Mouse (Mus musculus) urinary bladder, adult 18-20 months (tissue): ENCODE data around the gene Nptxr.

Experiments used
- DNase-seq, 2 experiments: peaks; one replicate each; pipeline ENCODE4 v3.0.0; 2022; ENCODE audit warnings: low spot score in 2 of 2, mixed read lengths in 2 of 2

Gene Nptxr

DNA sequence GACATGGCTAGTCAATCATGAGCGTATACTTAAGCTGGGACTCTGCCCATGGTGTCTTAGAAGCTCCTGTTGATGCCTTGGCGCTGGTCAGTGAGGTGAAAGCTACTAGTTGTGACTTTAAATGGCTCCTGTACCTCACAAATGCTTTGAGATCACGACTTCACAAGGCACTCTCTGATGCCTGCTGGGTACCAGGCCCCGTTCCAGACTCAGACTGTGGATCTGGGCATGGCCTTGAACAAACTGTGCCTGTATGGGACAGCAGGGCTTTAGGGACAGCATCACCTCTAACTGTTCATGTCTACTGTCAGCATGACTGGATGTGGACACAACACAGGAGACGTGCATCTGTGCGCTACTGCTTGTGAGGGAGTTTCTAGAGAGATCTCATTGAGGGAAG is 13.7 kb downstream of the Nptxr start:
- no peak for DNase-seq

- DNase-seq, result no peak
Measured at GRCm38 (mm10) chr15:79790111-79790510, 14.5 kb downstream of the Nptxr start.

GRCm38 (mm10) chr15:79787815-79788214 is 16.8 kb downstream of the Nptxr start:
- no peak for DNase-seq

- DNase-seq, result no peak
Measured at GRCm38 (mm10) chr15:79785056-79785455, 19.5 kb downstream of the Nptxr start.

DNA sequence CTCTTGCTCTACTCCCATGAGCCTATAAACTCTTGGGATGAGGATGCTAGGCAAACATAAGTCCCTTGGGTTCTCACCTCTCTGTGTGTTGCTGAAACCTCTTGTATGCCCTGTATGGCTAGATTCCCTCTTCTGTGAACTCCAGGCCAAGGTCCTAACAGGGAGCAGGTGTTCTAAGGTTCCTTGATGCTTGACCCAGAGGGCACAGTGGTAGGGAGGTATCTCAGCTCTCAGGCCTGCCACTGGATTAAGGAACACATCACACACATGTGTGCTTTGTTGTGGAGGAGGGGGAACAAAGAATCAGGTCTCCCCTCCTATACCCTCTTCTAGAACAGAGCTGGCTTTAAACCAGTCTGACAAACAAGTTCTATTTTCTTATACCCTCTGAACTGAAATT is 26.8 kb downstream of the Nptxr start, which contains the start of gene Dnal4:
Gene Dnal4 (minus strand): TSS at position 101 of the 400 bp plus-strand sequence.
- DNase-seq, result no peak

DNA sequence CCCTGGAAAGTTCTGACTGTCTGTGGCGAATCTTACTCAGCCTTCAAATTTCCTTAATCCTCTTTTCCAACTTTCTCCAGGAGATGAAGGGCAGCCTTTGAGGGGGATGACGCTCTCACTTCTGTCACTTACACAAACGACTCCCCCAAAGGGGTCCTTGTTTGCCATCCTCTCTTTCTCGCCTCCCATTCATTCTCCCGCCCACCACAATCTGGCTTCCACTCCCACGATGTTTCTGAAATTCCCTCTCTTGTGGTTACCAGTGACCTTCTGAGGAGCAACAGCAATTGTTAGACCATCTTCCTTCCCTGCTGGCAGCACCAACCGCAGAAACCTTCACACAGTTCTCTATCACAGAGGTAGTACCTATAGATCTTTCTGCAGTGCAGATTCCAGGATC is 28.9 kb downstream of the Nptxr start:
- no peak for DNase-seq

- DNase-seq, result peak; percentile 92 to 93
Measured at GRCm38 (mm10) chr15:79774117-79775027, 30.2 kb downstream of the Nptxr start.

DNA sequence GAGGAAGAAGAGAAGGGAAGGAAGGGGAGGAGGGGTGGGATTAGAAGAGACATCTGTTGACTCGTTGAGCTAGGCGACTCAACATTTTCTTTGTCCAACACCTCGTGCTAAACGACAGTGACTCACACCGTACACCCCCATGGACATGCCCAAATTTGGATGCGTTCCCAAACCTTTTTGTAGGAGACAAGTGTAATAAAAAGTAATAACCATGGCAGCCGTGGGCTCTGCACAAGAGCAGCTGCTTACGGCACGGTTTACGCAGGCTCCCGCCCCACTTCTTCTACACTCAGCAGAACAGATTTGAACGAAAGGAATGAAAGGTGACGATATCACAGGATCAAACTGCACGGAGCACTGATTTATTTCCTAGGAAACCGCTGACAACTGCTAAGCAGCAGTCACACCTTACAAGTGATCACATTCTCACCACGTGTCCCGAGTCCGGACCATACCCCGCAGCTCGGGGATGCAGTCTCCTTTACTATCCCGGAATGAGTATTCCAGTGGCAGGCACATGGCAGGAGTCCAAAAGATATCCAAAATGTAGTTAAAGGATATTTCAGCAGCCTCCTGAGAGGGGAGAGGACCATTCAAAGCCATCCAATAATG is 33.8 kb downstream of the Nptxr start:
- no peak for DNase-seq

GRCm38 (mm10) chr15:79768302-79768701 is 36.3 kb downstream of the Nptxr start:
- DNase-seq, result no peak

GRCm38 (mm10) chr15:79767327-79767961 is 37.1 kb downstream of the Nptxr start:
- no peak for DNase-seq

- DNase-seq, result no peak
Measured at GRCm38 (mm10) chr15:79766586-79767071, 37.9 kb downstream of the Nptxr start.

- DNase-seq, result no peak
Measured at GRCm38 (mm10) chr15:79766168-79766567, 38.4 kb downstream of the Nptxr start.

DNA sequence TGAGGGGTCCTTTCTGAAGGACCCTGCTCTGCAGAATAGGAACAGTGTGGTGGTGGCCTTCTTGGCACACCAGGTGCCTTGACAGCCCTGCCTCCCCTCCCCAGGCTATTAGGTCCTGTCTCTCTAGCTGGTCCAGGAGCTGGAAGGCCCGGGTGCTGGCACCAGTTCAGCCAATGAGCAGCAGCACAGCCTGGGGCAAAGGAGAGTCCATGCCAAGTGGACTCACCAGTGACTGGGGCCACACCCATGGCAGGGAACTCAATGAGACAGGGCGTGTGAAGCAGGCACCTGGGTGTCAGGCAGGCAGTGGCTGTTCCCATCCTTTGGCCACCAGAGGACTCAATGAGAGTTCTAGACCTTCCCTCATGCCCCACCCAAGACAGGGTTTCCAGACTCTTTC is 39.2 kb downstream of the Nptxr start:
- no peak for DNase-seq

DNA sequence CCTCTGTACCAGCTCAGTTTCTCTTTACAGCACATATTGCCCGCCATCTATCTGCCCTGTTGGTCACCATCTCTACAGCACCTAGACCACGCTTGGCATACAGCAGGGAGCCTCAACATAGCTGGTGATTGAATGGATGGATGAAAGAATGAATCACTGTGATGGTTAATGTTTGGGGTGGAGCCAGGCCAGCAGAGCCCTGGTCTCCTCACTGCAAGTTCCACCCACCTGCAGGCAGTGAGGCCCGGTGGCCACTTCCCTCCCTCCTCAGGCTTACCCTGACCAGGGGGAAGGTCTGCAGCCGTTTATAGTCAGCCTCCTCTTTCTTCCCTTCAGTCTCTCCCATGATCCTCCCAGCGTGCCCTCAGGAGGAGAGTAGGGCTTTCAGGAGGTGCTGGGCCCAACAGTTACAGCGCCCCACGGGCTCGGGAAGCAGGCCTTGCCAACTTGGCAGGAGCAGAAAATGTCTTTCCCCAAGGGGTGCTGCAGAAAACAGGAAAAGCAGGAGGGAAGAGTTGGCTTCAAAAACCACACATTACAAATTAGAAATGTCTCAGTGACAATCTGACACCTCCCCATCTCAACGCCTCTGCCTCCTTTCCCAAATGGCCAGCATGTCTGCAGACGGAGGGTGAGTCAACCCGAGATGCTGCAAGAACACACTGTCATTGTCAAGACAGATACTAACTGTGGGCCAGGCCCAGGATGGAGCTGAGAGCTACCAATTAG is 39.9 kb downstream of the Nptxr start:
- no peak for DNase-seq

DNA sequence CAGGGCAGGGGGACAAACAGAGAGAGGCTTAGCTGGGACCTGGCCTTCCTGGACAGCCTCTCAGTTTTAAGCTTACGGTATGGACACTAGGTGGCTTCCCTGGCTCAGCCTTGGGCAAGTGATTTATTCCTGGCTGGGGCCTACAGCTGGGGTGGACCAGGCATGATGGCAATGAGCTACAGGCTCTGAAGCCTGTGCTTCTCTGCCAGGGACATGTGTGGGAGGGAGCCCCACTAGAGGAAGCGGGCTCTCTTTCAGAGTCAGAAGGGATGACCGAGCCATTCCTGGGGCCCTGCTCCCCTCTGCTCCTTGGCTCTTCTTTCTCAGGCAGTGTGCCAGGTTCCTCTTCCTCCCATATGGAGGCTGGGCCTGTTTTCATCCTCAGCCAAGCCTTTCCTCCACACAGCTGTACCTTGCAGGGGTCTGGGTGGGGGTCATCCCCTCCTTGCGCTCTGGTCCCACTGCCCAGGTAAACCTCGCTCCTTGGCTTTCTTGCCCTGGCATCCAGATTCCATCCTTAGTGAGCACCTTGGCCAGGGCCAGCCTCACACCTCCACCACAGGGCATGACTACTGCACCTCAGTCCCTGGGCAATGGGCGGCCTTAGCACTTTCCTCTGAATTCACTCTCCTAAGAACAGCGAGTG is 40.8 kb downstream of the Nptxr start:
- DNase-seq, result no peak

- no peak for DNase-seq
Measured at GRCm38 (mm10) chr15:79763001-79763400, 41.6 kb downstream of the Nptxr start.

DNA sequence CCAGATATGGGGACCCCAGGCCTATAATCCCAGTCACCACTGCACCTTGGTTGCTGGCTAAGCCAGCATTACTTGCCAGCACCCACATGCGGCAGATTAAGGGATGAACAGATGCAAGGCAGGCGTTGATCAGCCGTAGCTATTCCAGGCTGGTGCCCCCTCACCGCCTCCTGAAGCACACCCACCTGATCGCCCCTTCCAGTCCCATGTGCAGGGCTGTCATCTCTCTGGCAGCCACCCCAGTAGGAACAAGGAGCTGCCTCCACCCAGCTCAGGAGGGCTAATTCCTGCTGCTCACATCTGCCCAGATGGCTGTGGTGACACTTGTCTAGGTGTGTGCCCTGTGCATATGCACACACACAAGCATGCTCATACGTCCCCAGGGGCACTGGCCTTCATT is 43.6 kb downstream of the Nptxr start:
- DNase-seq, result no peak

- no peak for DNase-seq
Measured at GRCm38 (mm10) chr15:79757118-79757517, 47.4 kb downstream of the Nptxr start.

GRCm38 (mm10) chr15:79755977-79756625 is 48.5 kb downstream of the Nptxr start:
- no peak for DNase-seq

- no peak for DNase-seq
Measured at GRCm38 (mm10) chr15:79755176-79755575, 49.4 kb downstream of the Nptxr start.

DNA sequence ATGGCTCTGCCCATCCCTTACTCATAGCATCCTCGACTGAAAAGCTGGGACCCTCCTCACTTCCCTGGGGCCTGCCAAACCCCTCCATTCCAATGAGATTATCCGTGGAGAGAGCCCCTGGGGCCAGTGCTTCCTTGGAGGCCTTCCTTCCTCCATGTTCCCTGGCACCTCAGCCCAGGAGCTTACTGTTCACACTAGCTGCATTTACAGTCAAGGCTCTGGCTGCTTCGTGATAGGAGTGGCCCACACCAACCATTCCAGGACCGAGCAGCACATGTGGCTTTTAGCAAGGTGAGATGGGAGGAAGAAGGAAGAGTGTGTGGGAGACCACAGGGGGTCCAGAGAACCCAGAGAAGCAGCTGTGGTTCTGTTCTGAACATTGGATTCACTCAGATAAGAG is 50.7 kb downstream of the Nptxr start:
- DNase-seq, result no peak
